Mouse (Mus musculus) T-helper 1 cell (primary cell): Measurements from ENCODE around the gene Smug1.

Source experiments
- in situ Hi-C: fragments of 300-600 bp; cut with MboI, MseI; formaldehyde crosslinking; loops from one replicate; pipeline ENCODE4 v1.15.1; 2025; ENCODE audit warnings: high pct_unique_total_duplicates

Smug1 gene

DNA sequence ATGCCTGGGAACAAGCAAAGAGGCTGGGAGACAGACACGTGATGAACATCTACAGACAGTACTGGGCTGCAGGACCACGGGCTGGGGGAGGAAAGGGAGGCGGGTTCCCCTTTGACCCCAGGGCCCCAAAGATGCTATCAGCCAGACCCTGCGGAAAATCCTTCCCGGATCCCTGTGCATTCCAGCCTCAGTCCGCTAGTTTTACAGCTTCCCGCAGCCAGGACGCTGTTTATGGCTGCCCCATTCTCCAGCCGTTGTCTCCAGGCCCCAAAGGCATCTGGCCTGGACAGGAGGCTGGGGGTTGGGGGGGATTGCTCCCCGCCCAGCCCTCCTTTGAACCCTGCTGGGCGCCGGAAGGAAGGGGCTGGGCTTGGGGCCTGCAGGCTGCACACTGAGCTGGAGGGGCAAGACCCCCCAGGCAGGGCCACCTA is 10.7 kb upstream of the Smug1 start:
- in situ Hi-C loops: no loop called here

DNA sequence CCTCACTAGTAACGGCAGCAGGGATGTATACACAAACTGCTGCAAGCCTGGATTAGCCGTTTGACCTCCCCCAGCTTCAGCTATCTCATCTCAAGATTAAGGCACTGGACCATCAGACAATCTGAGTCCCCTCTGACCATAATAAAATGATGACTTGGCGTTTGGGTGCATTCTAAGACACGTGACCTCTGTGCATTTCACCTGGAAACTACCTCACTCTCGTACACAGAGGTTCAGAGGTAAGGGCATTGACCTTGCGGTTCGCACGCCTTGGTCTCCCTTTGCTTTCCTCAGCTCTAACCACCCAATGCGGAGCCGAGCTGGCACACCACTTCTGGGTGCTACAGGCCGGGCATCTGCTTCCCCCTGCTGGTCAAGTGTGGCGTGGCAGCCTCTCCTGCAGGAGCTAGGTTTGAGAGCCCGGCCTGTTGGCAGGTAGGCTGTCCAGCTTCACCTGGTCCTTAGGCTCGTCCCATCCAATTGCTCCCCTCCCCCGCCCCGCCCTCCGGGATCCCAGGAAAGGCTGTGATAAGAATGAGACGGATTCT is 10.1 kb upstream of the Smug1 start:
- in situ Hi-C loops: no loop called here

DNA sequence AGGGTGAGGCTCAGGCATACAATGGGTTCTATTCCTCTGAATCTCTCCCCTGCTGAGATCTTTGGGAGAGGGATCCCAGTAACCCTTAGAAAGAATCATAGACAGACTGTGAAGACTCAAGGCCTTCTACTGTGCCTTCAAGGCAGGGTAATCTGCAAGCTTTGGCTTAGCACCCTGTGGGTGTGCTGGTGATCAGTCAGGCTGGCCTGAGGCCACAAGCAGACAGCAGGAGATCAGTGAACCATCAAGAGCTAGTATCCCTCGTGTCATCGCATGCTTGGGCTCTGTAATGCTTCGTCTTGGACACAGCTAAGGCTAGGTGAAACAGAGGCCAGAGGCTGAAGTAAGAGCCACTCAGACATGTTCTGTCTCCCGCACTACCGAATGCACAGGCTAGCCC is 6.4 kb upstream of the Smug1 start:
- in situ Hi-C loops: loop anchor here (5.0 kb wide), 1 partner anchor 186 kb away; no protein-coding TSS in a partner anchor

DNA sequence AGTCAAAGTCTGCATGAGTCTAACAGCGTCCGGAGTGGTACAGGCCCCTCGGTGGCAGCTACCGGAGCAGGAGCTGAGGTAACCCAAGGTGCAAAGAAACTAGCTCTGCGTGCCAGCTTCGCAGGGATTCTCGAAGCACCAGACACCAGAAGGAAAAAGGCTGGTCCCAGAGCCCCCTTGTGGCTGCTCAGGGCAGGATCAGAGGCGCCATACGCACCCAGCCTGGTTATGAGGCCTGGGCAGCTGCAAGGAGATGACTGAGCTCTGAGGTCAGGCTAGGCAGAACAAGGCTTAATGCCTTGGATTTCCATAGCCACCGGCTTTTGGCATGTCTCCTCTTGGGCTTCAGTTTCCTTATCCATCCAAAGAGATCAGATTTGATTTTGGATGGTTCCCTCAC is 5.6 kb upstream of the Smug1 start:
- in situ Hi-C loops: loop anchor here (5.0 kb wide), 1 partner anchor 185 kb away; no protein-coding TSS in a partner anchor

DNA sequence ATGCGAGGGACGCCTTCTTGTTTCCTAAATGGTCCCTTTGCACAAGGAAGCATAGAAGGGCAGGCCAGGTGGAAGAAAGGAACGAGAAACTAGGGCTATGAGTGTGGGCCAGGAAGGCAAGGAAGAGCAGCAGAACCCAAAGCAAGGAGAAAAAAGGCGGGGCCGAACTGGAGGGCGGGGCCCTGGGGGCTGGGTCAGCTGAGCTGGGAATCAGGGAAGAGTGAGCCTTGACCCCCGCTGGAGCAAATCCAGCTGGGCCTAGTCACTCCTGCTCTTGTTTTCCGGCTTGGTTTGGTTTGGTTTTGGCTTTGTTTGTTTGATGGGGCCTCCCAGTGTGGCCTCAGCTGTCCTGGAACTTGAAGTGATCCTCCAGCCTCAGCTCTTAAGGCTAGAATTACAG is 4.4 kb upstream of the Smug1 start:
- in situ Hi-C loops: loop anchor here (5.0 kb wide), 1 partner anchor 184 kb away; no protein-coding TSS in a partner anchor

DNA sequence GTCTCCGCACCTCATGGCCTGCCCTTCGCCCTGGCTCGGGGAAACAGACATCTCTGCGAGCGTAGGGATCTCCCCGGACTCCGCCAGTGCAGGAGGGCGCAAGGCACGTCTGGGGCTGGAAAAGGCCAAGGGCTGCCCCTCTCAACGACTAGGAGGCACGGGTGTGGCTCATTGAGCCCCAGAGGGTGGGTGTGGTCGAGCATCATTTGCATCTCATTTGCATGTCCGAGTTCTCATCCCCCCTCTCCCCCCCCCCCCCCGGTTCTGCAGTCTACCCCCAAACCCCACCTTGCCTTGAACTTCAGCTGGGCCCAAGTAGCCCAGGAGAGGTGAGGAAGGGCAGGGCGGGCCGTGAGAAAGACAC is 3.4 kb upstream of the Smug1 start:
- in situ Hi-C loops: loop anchor here (5.0 kb wide), 1 partner anchor 183 kb away; no protein-coding TSS in a partner anchor

DNA sequence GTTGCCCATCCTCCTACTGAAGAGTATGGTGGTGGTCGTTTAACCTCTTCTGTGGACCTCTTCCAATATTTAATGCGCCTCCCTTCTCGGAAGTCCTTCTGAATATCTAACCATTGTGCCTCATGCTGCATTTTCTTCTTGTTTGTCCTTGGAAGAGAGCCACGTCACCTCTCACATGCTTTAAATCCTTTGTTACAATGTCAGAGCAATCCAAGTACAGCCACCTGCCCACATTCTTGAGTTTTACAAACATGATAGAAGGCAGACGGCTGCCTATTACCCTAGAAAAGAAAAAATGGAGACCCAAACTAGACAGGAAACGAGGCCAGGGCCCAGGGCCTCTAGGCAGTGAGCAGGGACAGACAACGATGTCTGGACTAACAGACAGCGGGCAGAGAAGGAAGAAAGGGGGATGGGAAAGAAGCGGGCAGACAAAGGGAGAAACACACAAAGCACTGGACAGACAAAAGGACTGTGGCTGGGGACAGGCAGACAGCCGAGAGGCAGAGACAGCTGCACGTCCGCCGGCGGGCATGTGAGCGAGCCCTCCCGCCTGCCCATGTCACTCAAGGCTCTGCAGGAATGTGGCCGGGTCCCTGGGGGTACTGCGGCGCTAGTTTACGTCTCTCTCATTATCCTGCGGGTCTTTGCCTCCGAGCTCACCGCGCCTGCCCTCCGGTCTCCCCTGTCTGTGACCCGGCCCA is 2.9 kb upstream of the Smug1 start:
- in situ Hi-C loops: loop anchor here (5.0 kb wide), 1 partner anchor 182 kb away; no protein-coding TSS in a partner anchor

DNA sequence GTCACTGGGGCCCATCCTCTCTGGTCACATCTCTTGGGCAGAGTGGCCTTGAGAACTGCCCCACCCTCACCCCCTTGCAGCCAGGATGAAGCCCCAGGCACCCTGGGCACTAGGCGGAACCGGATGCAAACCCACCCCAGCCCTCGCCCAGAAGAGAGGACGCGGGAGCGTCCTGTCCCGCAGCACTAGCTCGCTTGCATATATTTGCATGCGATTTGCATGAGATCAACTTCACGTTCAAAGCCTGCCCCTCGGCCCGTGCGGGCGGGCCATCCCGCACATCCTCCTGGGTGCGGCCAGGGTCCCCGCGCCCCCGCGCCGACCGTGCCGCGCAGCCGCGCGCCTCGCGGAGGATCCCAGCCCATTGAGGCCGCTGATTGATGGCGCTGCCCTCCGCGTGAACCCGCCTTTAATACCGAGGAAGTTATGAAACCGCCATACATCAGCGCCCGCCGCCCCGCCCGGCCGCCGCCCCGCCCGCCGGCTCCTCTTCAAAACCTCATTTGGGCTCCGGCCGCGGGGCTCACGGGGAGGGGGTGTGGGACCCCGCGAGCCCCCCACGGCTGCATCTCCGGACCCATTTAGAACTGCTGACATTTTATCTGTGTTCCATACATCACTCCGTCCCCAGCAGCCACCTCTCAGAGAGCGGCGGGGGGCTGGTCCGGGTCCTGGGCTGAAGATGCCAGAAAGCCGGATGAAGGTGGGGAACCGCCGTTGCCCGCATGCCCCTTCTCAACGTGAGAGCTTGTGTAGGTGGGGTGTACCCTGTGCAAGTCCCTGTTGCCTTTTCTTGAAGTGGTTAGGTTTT is 2.1 kb upstream of the Smug1 start:
- in situ Hi-C loops: no loop called here

DNA sequence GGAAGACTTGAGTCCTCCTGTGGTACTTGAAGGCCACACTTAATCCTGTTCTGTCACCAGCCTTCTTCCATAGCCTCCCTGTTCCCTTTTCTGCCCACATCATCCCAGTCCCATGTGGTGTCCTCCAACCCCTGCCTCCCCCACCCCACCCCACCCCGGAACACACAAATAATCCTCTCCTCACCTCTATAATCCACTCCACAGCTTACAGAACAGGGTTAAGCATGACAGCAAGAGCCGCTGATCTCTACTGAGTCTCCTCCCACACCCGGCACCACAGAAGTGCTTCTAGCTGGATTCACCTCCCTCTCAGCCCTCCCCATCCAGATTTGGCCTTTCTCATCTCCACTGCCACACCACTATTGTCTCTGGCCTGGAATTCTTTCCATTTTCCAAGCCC is 894 bp upstream of the Smug1 start:
- in situ Hi-C loops: no loop called here

DNA sequence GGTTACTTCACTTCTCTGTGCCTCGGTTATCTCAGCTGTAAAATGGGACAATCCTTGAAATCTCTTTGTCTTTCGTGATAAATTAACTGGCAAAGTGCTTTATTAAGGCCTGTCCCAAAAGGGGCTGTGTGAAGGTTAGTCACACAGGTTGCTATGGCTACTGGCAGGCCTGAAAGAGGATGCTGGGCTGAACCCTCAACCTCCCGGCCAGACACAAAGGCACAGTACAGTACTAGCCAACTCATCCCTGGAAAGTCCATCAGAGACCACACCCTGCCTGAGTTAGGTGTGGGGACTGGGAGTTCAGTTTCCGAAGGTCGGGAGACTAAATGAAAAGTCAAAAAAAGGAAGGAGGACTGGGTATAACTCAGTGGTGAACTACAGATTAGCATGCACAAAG is 968 bp downstream of the Smug1 start:
- in situ Hi-C loops: no loop called here

DNA sequence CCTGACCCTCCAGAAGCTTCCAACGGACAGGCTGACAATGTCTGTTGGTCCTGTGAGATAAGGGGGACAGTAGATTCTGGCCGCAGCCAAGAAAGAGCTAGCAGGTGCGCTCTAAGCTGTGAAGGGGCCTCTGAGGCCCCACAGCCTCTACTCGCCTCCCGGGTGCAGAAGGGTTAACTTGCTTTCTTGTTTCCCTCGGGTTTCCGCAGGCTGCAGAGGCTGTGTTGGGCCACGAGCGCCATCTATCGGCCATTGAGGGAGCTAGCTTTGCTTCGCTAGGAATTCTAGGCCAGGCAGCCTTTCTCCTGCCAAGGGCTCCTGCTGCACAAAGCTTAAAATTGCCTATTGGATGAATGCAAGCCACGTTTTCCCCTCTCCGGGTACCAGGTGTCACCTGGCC is 1.5 kb downstream of the Smug1 start:
- in situ Hi-C loops: no loop called here

DNA sequence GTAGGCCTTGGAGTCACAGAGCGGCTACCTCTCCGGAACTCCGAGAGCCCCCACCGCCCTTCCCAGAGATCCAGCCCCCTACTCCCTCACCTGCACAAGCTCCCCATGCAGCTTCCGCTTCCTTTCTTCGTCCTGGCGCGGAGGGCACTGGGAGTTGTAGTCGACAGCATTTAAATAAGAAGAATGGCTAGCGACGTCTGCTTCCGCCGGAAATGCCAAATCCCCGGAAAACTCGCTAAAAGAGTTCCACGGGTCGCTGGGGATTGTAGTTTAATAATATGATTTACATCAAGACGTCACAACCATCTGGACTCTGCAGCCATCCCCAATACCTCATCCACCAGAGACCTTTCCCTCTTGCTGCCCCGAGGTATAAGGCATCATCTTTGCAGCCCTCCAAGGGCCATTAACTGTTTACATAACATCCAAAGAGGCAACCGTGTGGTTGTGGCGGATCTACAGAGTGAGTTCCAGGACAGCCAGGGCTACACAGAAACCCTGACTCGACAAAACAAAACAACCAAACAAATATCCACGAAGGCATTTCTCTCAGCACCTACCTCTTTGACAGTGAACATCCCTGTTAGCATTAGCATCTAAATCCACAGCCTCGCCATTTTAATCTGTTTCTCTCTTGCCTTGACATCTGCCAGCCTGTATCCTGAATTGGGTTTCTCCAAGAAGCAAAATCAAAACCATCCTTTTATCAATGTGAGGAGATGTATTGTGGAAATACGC is 3.5 kb downstream of the Smug1 start:
- in situ Hi-C loops: no loop called here

DNA sequence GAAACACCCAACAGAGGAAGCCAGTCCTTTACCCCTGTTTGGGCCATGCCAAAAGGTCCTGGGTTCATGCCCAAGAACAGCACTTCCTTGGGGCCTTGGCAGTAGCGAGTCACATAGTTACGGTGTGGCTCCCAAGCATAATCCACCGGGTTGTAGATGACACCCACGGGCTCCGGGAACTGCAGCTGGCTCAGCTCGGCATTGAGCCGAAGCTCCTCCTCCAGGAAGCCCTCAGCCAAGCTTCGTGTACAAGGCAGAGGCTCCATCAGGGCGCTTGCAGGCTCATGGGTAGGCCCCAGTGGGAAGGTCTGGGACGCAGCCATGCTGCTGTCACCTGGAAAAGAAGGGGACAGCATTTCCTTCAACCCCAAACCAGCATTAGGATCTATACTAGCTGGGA is 9.3 kb downstream of the Smug1 start:
- in situ Hi-C loops: no loop called here

DNA sequence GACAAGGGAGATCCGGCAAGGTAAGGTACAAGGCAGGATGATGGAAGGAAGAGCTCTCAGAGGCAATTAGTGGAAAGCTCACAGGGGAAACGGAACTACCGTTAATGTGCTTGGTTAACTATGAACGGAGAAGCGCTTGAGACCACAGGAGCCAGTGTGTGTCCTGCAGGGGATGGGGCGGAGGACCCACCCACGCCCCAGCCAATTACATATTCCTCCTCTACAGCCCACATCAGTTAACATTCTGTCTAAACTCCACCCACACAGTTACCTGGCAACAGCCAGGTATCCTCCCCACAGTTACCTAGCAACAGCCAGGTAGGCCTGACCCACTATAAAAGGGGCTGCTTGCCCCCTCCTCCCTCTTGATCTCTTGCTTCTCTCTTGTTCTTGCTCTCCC is 10.0 kb downstream of the Smug1 start:
- in situ Hi-C loops: no loop called here

DNA sequence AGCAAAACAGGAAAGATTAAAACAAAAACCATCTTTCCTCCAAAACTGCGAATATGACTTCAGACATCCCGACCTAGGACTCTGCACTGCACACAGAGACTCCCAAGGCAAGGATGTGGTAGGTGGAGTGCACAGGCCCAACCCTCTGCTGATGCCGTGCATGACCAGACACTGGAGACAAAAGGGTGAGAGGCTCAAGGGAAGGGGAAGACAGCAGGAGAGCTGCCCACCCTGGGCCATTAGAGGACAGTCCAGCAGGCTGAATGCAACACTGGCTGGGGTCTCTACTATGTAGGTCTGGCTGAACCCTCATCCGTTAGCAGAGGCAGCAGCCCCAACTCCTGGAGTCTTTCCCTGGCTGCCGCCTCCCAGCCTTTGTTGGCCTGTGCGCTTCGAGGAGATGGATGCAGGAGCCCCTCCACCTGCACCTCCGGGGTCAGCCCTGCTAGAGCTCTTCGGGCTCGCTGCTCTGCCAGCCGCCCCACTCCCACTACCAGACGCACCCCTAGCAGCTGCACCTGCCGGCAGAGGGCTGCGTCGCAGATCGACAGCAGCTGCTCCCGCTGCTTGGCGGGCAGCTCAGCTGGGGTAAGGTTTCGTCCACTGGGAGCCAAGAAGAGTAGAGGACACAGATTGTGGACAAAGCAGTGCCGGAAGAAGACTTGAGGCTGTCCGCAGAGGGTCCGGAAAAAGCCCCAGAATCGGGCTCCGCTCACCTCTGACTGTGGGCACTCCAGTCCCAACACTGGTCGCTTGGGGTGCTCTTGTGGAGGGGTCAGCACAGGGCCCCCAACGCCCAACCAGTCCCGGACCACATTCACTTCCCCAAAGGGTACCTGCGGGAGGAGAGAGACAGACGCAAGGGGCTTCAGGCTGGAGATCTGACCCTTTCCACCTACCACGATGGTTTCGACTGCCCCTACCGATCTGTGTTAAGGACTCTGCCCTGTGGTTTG is 11.2 kb downstream of the Smug1 start:
- in situ Hi-C loops: no loop called here

DNA sequence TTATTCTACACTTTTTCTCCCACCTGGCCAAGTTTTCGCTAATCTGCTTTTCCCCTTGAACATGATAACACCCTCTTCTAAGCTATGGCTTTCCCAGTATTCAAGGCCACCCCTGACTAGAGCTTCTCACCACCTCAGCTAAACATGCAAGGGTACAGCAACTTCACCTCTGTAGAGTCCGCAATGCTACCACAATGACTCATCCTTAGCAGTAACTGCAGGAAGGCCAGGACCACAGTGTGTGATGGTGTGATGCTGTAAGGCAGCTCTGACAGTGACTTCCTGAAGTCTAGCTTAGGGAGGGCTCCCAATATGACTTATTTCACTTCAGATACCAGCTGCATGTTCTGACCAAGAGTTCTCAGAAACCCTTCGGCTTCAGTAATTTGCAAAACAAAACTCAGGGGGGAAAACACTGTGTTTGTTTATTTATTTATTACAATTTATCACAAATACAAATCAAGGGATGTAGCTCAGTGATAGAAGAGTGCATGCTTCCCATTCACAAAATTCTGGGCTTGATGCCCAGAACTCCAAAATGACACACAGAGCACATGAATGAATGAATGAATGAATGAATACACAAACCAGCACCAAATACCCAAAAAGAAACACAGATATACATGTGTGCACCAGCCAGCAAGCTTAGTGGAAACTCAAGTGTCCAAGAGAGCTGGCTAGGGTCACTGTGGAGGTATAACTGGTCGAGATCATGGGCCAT is 13.8 kb downstream of the Smug1 start:
- in situ Hi-C loops: no loop called here

DNA sequence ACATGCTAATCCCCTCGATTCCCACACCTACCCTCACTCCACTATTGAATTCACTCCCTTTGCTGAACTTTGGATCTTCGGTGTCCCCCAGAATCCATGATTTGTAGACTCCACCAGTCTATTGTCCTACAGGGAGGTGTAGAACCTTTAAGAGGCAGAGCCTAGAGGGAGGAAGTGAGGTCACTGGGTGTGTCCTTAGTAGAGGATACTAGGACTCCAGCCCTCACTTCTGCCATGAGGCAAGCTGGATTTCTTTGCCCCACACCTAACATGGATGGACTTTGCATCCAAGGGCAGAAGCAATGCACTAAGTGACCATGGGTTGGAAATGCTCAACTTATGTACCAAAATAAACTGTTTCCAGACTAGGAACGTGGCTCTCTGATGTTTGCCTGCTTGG is 14.5 kb downstream of the Smug1 start:
- in situ Hi-C loops: no loop called here

DNA sequence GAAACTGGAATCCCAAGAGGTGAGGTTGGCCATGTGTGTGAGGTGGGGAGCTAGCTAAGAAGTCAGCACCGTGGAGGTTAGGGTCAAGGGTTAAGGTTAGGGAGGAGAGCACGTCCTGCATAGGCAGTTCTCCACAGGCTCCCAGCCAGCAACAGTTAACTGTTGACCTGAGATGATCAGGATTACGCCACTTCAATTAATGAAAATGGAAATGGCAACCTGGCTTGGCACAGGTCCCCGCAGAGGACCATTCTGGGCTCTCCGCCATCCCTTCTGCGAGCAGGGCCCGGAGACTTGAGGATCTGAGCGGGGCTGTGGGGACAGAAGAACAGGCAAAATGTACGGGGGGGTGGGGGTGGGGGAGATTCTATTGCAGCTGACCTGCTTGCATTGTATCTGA is 19.1 kb downstream of the Smug1 start:
- in situ Hi-C loops: no loop called here

DNA sequence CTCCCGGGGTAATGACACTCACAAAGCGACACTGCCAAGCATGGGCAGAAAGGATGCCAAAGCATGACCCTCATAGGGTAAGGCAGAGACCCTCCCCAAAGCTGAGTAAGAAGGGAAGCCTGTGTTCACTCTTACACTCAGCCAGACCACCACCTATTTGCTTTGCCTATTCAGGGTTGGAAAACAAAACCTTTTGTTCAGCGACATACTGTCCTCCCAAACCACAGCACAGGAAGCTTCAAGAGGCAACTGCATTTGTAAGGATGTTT is 19.5 kb downstream of the Smug1 start:
- in situ Hi-C loops: no loop called here

DNA sequence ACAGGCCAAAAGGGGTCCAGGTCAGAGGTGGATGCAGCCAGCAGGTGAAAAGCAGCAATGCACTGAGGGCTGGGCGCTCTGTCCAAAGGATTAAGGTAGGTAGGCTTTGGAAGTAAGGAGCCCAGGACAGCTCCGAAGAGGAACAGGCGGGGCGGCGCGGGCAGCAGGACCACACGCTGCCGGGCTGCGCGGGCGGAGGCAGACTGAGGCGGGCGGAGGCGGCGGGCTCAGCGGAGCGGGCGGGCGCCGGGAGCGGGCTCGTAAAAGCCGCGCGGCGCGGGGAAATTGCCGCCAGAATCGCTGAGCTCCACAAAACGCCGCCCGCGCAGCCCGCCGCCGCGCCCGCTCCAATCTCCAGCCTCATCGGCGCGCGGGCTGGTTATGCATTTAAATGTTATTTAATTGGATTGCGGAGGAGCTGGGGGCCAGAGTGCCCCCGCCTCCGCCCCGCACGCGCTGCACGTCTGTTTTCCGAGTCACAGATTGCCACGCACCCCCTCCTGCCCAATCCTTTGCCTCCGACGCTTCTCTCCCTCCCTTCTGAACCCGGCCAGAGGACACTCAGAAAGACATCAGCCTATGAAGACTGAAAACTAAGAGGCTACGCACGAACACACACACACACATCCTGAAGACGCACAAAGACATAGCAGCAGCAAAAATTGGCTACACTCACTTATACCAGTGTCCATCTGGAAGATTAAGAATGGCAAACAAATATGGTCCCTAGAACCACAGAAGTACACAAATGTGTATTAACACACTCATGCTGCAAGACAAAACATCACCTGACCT is 20.1 kb downstream of the Smug1 start:
- in situ Hi-C loops: no loop called here
